Mouse (Mus musculus): ENCODE measurements around the gene Traf6.

Gene Traf6

DNA sequence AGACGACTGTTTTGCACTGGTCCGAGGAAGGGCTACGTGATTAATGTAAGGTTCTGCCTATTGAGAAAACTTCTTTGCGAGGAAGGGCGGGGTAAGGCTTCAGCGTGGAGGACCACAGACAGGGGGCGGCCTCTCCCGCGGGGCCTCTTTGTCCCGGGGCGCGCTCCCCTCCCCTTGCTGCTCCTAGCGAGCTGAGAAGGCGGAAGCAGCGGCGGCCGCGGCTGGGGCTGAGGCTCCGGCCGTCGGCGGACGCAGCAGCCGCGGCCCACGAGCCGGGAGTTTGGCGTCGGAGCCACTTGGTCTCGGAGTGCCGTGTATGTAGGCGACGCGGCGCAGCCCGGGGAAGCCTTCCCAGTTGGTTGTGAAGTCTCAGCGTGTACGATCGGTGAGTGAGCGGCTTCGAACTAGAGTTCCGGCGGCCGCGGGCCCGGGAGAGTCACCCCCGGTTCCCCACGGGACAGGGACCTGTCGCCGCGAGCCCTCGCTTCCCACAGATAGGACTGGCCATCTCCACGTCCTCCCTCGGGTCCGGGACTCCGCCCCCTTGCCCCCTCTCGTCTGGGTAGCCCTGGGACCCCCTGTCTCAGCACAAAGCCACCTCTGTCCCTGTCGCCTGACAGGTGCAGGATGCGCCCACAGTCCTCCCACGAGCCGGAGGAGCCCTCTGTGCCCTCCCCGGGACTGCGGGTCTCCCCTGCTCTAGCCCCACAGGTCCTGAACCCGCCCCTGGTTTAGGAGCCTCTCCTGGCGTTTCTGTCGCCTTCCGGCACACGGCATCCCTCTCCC is at the start of gene Traf6:
Gene Traf6 (plus strand): TSS at position 194 of the 786 bp plus-strand sequence.
- peak; percentile 90 for DNase-seq (ENCODE audit: extremely low read depth, insufficient read length, low spot score)

DNA sequence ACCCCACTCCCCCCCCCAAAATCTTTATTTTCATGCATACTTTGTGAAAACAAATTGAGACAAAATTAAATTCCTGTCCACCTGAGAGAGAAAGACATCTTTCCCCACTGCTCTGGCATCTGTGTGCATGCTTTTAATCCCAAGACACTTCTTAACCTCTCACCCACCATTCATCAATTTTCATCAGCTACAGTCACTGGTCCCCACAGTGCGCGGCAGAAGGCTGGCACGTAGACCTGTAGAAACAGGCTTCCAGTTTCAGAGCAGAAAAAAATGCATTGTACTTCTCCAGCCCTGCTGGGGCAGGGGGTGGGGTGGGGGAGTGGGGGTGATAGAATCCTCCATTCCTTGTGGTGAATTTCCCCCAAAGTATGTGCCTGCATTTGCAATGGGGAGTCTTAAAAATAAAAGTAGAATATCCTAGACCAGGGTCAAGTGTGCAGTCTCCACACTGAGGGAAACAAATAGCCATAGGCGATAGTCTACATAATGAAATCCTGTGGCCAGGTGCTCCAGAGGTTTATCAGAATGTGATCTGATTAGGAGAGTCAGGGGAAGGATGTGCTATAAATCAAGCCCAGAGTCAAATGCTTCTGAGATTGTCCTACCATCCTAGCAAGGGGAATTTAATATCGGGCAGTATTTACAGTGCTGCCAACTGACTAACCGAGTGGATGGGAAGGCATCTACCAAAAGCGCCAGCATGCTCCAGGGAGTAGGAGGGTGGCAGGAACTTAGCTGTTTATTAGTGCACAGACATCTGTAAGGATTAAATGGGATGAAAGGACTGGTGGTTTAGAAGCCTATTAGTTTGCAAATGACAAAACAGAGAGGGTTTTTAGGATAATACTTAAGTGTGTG is 39.0 kb upstream of the Traf6 start:
- no peak for DNase-seq (ENCODE audit: extremely low read depth, insufficient read length, low spot score)

DNA sequence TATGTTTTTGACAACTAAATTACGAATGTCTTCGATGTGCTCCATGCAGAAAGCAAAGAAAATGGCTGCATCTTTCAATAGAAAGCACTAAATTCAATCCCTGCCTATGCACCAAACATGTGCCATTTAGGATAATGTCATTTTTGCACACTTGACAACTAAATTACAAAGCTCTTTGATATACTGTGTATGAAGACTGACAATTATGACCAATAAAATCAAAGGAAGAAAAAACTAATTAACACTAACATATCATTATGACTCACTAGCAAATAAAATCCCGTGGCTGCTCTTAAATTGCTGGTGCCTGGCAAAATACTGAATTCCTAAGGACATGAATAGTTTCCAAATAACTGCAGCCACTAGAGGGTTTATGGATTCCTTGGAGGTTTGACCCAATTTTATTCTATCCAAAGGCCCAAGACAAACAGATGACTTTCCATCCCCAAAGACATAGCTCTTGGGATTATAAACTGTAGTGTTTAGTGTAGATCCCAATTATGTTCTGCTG is 38.3 kb upstream of the Traf6 start:
- DNase-seq (ENCODE audit: extremely low read depth, insufficient read length, low spot score), result no peak

DNA sequence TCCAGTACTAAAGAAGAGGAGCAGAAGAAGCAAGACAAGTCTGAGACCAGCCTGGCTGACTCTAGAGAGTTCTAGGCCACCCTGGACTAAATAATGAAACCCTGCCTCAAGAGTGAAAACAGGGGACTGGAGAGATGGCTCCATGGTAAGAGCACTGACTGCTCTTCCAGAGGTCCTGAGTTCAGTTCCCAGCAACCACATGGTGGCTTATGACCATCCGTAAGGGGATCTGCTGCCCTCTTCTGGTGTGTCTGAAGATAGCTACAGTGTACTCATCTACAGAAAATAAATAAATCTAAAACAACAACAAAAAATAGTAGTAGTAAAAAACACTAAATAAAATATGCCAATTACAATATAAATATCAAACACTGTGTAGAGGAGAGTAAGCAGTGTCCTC is 32.4 kb upstream of the Traf6 start:
- no peak for DNase-seq (ENCODE audit: extremely low read depth, insufficient read length, low spot score)

DNA sequence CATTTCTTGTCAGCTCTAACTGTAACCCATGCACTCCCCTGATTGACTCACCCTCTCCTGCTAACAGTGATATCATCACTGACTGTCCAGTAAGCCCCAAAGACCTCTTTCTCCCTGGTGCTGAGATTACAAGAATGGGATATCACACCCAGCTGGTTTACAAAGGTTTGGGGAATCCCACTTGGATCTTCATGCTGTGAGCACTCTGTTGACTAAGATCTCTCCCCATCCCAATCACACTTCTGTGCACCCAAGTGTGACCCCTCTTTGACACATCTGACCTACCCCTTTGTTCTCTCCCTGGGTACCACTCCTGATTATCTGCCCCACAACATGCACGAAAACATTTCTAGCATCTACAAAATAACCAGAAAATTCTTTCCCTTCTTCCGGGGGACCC is 29.9 kb upstream of the Traf6 start:
- DNase-seq (ENCODE audit: extremely low read depth, insufficient read length, low spot score), result no peak

DNA sequence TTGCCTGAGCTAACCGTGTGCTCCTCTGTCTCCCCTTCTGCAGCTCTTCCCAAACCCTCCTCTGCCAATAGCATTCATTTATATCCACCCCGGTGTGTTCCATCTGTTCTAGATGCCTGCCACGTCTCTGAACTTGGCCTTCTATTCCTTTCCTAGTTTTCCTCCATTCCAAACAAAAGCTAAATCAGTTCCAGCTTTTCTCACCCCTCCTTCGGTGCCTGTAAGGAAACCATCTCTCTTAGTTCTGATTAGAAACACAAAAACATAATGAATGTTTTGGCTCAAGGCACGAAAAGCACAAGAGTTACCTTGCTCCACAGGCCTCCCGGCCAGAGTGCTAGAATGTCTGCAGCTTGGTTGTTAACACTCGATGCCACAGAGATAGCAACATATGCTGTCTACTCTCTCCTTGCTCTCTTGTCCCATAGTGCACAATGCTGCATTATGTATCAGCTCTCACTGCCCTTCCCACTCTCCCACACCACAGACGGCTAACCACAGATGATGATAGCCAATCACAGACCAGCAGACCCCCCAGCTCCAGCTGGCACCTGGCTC is 29.0 kb upstream of the Traf6 start, which contains the start of the genes Rag1 and B230118H07Rik:
Gene Rag1 (minus strand): TSS at position 388 of the 558 bp plus-strand sequence.
Gene B230118H07Rik (minus strand): TSS at position 419 of the 558 bp plus-strand sequence.
- no peak for DNase-seq (ENCODE audit: extremely low read depth, insufficient read length, low spot score)

DNA sequence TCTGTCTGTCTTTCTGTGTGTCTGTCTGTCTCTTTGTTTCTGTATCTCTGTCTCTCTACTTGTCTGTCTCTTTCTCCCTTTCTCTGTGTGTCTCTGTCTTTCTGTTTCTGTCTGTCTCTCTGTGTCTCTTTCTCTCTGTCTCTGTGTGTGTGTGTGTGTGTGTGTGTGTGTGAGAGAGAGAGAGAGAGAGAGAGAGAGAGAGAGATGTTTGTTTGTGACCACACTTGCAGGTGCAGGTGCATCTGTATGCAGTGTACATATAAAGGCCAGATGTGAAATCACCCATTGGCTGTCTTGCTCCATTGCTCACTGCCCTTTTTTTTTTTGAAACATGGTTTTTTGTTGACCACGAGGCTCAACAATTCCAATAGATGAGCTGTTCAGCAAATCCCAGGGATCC is 27.8 kb upstream of the Traf6 start:
- DNase-seq (ENCODE audit: extremely low read depth, insufficient read length, low spot score), result no peak

DNA sequence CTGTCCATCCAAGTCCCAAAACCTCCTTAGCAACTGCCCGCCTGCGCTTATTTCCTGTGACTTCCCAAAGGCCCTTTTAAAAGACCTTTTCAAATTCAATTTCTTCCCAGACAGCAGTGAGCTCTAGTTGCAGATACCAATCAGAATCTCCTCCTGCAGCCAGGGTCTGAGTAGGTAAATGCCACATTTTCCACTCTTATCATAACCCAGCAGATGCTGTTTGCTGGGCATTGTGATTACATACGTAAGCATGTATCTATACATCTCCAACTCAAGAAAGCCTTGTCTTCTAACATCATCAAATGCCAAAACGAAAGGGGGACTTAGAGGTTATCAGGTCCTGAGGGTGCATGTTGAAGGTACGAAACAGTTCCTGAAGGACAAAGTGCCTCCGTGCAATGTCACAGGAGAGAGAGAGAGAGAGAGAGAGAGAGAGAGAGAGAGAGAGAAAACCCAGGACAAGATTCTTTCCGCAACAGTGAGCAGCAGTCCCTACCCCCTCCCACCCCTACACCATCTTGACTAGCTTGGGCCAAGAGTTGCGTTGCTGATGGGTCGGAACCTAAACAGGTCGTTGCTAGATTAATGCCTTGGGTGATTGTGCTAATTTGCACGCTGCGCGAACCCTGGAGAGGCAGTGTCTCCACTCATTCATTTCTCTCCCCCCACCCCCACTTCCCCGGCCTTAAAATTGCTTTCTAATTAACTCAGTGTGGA is 25.9 kb upstream of the Traf6 start:
- no peak for DNase-seq (ENCODE audit: extremely low read depth, insufficient read length, low spot score)

DNA sequence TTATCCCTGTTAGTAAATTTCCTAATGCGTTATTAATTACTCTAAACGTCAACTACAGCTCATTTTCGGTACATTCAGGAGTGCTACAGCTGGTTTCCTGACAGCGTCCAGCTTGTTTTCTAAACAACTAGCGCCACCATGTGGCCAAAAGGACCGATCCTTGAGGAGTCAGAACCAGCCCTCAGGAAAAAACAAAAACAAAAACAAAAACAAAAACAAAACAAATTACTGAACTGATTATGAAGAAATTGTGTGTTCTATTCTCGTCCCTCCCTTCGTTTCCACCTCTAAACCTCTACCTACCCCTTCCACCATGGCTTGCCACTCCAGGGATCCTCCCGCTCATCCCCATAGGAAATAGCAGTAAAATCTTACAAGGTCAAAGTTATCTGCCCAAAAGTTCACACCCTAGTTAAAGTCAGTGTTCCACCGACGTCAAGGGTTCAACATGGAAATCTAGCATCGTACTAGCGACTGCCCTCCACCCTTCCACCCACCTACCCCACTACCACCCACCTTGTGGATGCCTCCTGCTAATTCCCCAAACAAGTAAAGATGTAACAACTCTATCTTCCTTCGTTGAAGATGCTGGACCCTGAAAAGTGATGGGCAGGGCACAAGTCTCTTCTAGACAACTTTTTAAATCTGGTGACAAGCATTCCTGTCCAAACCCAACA is 25.2 kb upstream of the Traf6 start:
- DNase-seq (ENCODE audit: extremely low read depth, insufficient read length, low spot score), result no peak

DNA sequence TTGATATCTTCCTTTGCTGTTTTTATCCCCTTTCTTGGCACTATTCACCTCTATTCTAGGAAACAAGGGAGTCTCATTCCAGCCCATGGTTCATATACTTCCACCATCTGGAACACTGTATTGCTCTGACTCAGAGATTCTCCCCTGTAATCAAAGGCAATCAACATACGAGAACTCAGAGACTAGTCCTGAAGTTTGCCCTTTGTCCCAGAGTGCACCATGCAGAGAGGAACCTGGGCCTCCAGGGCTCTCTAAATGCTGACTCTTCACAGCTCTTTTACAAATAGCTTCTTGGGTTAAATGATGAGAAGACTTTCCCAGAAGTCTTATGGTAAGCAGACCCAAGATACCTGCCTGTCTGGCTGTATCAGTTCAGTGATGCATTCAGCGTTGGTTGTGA is 17.7 kb upstream of the Traf6 start:
- no peak for DNase-seq (ENCODE audit: extremely low read depth, insufficient read length, low spot score)

DNA sequence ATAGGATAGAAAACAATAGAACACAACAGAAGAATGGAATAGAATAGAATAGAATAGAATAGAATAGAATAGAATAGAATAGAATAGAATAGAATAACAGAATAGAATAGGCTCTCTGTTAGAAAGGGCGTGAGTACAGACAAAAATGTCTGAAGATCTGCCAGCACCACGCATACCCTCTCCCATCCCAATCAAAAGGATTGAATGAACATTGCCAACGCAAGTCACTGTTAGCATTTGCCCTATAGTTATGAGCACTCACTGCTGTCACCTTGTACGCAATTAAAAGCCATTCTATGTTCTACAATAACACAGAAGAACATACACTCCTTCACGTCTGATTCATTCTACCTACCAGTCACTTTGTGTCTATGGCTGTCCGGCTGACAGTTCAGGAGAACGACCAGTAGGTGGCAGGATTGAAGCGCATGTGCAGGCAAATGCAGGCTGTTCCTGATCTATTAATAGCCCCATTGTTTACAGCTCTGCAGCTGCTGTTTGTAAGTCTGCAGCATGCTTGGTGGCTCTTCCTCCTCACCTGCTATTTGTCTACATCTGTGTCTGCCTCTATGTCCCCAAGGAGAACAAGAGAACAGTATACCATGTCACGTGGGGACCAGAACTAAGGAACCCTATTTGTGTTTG is 13.0 kb upstream of the Traf6 start:
- DNase-seq (ENCODE audit: extremely low read depth, insufficient read length, low spot score), result peak; percentile 22

DNA sequence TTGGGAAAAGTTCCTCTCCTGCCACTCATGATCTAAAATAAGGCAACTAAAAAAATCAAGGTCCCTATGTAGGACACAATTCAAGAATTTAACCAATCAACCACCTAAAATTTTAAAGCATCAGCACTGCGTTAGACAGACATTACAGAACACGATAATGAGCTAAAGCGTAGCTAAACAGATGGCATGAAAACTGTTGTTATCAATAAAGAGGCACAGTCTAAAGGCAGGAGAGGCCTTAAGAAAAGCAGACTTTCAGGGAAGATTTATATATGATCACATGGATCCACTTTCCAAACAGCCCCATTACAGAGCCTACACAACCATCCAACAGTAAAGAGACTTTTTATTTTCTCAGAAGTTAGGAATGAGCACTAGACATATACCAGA is 12.5 kb upstream of the Traf6 start:
- DNase-seq (ENCODE audit: extremely low read depth, insufficient read length, low spot score), result no peak

DNA sequence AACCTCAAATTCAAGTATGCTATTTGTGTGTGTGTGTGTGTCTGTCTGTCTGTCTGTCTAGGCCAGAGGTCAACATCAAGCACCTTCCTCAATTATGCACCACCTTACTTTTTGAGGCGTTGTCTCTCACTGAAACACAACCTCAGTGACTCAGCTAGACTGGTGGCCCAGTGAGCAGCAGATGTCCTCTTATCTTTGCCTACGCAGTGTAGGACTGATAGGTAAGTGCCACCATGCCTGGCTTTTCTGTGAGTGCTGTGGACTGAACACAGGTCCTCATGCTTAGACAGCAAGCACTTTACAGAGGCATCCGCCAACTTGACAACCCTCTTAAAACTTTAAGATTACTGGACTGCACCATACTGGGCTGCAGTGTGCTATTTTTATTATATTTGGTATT is 9.5 kb upstream of the Traf6 start:
- DNase-seq (ENCODE audit: extremely low read depth, insufficient read length, low spot score), result no peak

DNA sequence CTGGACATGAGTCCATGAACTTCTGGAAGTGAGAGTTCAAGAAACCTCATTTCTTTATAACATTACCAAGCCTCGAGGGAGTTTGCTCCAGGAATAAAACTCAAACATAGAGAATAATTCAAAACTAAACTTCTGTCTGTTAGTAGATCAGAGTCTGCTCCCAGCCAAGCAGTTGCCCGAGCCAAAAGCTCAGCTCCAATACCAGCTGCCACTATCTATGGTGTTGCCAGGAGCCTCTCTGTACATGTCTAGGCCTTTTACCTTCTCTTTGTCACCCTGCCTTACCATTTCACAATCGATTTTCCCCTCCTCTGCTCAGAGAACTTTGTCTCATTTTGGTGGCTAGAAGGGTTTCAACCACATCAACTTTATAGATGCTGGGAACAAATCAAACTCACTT is 4.7 kb upstream of the Traf6 start:
- no peak for DNase-seq (ENCODE audit: extremely low read depth, insufficient read length, low spot score)

DNA sequence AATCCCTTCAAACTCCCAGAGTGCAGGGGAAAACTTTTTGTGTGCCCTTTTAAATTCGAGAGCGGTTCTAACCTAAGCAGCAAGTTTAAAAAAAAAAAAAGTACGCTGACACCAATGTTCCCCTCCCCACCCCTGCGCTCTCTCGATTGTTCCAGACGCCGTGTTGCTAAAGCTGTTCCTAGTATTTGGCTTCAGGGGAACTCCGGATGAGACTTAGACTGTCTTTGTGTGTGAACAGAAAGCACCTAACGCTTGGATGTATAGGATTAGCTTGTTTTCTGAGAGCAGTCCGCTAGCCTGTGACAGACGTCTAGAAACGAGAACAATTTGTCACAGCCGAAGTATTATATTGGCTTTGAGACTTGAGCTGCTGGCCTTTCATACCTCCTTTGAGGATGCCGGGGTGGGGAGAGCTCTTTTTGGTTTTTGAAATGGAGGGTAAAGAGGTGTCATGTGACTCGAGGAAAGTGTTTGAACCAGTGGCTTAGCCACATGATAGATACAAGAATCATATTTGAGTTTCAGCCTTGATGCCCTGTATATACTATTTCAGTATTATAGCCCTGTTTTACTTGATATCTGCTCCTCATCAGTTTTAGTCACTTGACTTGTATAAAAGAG is 1.0 kb downstream of the Traf6 start:
- no peak for DNase-seq (ENCODE audit: extremely low read depth, insufficient read length, low spot score)

DNA sequence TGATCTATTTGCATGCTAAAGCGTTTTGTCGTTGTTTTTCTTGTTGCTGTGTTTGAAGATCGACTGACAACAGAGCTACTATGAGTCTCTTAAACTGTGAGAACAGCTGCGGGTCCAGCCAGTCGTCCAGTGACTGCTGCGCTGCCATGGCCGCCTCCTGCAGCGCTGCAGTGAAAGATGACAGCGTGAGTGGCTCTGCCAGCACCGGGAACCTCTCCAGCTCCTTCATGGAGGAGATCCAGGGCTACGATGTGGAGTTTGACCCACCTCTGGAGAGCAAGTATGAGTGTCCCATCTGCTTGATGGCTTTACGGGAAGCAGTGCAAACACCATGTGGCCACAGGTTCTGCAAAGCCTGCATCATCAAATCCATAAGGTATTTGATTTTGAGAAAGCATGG is 6.2 kb downstream of the Traf6 start:
- DNase-seq (ENCODE audit: extremely low read depth, insufficient read length, low spot score), result no peak

DNA sequence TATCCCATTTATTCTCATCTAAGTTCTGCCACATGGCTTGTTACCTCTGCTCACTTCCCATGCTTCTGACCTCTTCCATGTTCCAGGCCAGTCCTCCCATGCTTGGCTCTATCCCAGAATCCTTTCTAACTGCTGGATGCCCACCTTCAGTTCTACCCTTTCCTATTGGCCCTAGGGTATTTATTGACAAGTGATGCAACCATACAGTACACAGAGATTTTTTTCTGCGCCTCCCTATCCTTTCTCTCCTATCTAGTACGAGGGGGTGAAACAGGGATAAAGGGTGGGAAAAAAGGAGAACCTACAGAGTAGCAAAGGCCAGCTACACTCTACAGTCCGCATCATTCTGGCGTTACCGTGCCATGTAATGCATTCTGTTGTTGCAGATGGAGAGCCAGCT is 9.8 kb downstream of the Traf6 start:
- no peak for DNase-seq (ENCODE audit: extremely low read depth, insufficient read length, low spot score)

DNA sequence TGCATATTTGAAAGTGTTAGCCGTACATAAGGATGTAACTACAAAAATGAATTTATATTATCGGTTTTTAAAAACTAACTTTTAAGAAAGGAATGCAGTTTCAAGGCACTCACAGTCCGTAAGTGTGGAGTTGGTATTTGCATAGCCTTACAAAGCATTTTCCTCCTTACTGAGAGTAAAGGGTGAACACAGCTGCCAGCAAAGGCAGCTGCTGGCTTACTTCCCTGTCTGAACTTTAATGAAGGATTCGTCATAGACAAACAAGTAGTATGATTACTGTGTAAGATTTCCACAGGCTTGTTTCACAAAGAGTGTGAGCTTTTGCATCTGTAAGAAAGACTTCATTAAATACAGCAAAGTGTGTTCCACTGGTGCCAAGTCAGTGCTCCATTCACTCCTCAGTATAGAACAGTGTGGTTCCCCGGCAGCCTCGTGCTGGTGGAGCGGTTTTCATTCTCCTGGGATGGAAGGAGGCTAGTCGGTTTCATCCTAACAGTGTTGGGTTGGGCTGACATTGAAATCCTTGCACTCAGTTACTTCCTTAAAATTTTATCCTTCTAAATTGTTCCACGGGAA is 12.1 kb downstream of the Traf6 start:
- DNase-seq (ENCODE audit: extremely low read depth, insufficient read length, low spot score), result no peak

DNA sequence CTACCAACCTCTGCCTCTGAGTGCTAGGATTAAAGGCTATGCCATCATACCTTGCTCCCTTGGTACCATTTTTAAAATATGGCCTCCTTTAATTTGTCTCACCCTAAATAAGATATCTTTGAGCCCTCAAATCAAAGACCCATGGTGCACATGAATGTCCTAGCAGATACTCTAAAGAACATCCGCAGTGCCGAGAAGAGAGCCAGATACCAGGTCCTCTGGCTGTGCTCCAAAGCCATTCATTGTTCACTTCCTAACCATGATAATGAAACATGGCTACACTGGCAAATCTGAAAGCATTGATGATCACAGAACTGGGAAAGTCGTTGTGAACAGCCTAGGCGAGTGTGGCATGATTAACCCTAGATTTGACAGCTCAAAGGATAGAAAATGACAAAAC is 14.8 kb downstream of the Traf6 start:
- no peak for DNase-seq (ENCODE audit: extremely low read depth, insufficient read length, low spot score)
